Mouse (Mus musculus) limb, embryonic 13.5 days (tissue): ENCODE data around the gene Phf5a. TPM values are rescaled to one million over a fixed set of nuclear protein-coding genes. Genes with fewer than 3 reads are reported as not detected.

Experiments used
- ATAC-seq: fragments of 200-750 bp; cut with Nextera tagmentation; 2 replicates; pipeline ENCODE4 v1.8.0; 2017; ENCODE audit warnings: low read depth, moderate number of reproducible peaks, moderate TSS enrichment; ENCODE audit not compliant: low FRiP score
- H3K27ac ChIP-seq: fragments of 300-500 bp; sonication (generic); 2 replicates; pipeline ENCODE4 v1.5.1; 2015; ENCODE audit warnings: inconsistent platforms, mild to moderate bottlenecking, moderate library complexity
- H3K27me3 ChIP-seq: fragments of 300-500 bp; sonication (generic); 2 replicates; pipeline ENCODE4 v1.6.1; 2015; ENCODE audit warnings: mild to moderate bottlenecking, inconsistent platforms
- H3K36me3 ChIP-seq: fragments of 300-500 bp; sonication (generic); 2 replicates; pipeline ENCODE4 v1.6.1; 2015; ENCODE audit warnings: inconsistent platforms, mild to moderate bottlenecking, moderate library complexity
- H3K4me1 ChIP-seq: fragments of 300-500 bp; sonication (generic); 2 replicates; pipeline ENCODE4 v1.6.1; 2015; ENCODE audit warnings: inconsistent platforms
- H3K4me2 ChIP-seq: fragments of 300-500 bp; sonication (generic); replicated peaks from 2 replicates; pipeline ENCODE4 v1.6.1; 2015; ENCODE audit warnings: inconsistent platforms, mild to moderate bottlenecking, moderate library complexity
- H3K4me3 ChIP-seq: fragments of 300-500 bp; sonication (generic); 2 replicates; pipeline ENCODE4 v1.5.1; 2015; ENCODE audit warnings: moderate library complexity, mild to moderate bottlenecking, inconsistent platforms
- H3K9ac ChIP-seq: fragments of 300-500 bp; sonication (generic); 2 replicates; pipeline ENCODE4 v1.6.1; 2015; ENCODE audit warnings: mild to moderate bottlenecking, inconsistent platforms
- H3K9me3 ChIP-seq: fragments of 300-500 bp; sonication (generic); 2 replicates; pipeline ENCODE4 v1.6.1; 2016; ENCODE audit warnings: inconsistent platforms
- WGBS: fragments of 180-500 bp; shearing (Covaris S2); methylation state at CpG from one replicate; pipeline ENCODE4 v1.1.7; 2015; 5-methylcytosine and 5-hydroxymethylcytosine counted together
- polyA plus RNA-seq: library from polyadenylated mRNA; unstranded; fragments of >200 nt; fragmentation: Nextera tagmentation; extraction: Ambion mirVana; gene quantifications from 2 replicates; pipeline ENCODE4 v1.2.1, GENCODE M21; 2015

Phf5a gene
- polyA plus RNA-seq, 1 experiment from 2014 or later, result 151 TPM

GRCm38 (mm10) chr15:81898751-81899150 is 27.0 kb upstream of the Phf5a start:
- Histone ChIP-seq H3K27ac (no peak overlapping the region), H3K4me2 (no peak overlapping the region), H3K4me1 (no peaks in the 10 kb centered on the region), H3K9ac (no peak overlapping the region), H3K36me3 (peaks cover 93% of the 10 kb centered on the region), H3K9me3 (no peaks in the 10 kb centered on the region), H3K27me3 (no peaks in the 10 kb centered on the region), H3K4me3 (no peak overlapping the region)
- 86% methylated on average over 2 of the region's 2 CpGs for WGBS
- no peak for ATAC-seq

- Histone ChIP-seq H3K27me3 (no peaks in the 10 kb centered on the region), H3K4me2 (no peak overlapping the region), H3K27ac (no peak overlapping the region), H3K4me1 (no peaks in the 10 kb centered on the region), H3K9ac (no peak overlapping the region), H3K9me3 (no peaks in the 10 kb centered on the region), H3K36me3 (peaks cover 91% of the 10 kb centered on the region), H3K4me3 (no peak overlapping the region)
- 95% methylated on average over 5 of the region's 5 CpGs for WGBS
- no peak for ATAC-seq
Measured at GRCm38 (mm10) chr15:81897607-81898285, 26.0 kb upstream of the Phf5a start.

GRCm38 (mm10) chr15:81896407-81896806 is 24.7 kb upstream of the Phf5a start:
- no peak overlapping the region for H3K27ac ChIP-seq
- H3K9me3 ChIP-seq, result no peaks in the 10 kb centered on the region
- ATAC-seq, result no peak
- no peaks in the 10 kb centered on the region for H3K4me1 ChIP-seq
- H3K4me3 ChIP-seq, result no peak overlapping the region
- WGBS, result 93% methylated on average over 2 of the region's 2 CpGs
- no peak overlapping the region for H3K4me2 ChIP-seq
- no peaks in the 10 kb centered on the region for H3K27me3 ChIP-seq
- H3K36me3 ChIP-seq, result peaks cover 91% of the 10 kb centered on the region
- H3K9ac ChIP-seq, result no peak overlapping the region

- H3K9ac ChIP-seq, result no peak overlapping the region
- H3K9me3 ChIP-seq, result no peaks in the 10 kb centered on the region
- ATAC-seq, result no peak
- H3K4me2 ChIP-seq, result no peak overlapping the region
- H3K36me3 ChIP-seq, result peaks cover 94% of the 10 kb centered on the region
- no peak overlapping the region for H3K27ac ChIP-seq
- 81% methylated on average over 1 of the region's 1 CpGs for WGBS
- no peaks in the 10 kb centered on the region for H3K4me1 ChIP-seq
- no peaks in the 10 kb centered on the region for H3K27me3 ChIP-seq
- H3K4me3 ChIP-seq, result no peak overlapping the region
Measured at GRCm38 (mm10) chr15:81894002-81894401, 22.3 kb upstream of the Phf5a start.

- Histone ChIP-seq H3K4me3 (no peak overlapping the region), H3K27ac (no peak overlapping the region), H3K27me3 (no peaks in the 10 kb centered on the region), H3K4me1 (no peaks in the 10 kb centered on the region), H3K9me3 (no peaks in the 10 kb centered on the region), H3K36me3 (peaks cover 83% of the 10 kb centered on the region), H3K9ac (no peak overlapping the region), H3K4me2 (no peak overlapping the region)
- no peak for ATAC-seq
- WGBS, result 94% methylated on average over 8 of the region's 8 CpGs
Measured at GRCm38 (mm10) chr15:81891822-81892580, 20.3 kb upstream of the Phf5a start.

GRCm38 (mm10) chr15:81891140-81891802 is 19.6 kb upstream of the Phf5a start:
- Histone ChIP-seq H3K4me1 (no peaks in the 10 kb centered on the region), H3K9me3 (no peaks in the 10 kb centered on the region), H3K27me3 (no peaks in the 10 kb centered on the region), H3K27ac (no peak overlapping the region), H3K9ac (no peak overlapping the region), H3K4me3 (no peak overlapping the region), H3K36me3 (peaks cover 75% of the 10 kb centered on the region), H3K4me2 (no peak overlapping the region)
- WGBS, result 91% methylated on average over 7 of the region's 7 CpGs
- no peak for ATAC-seq

GRCm38 (mm10) chr15:81889175-81889574 is 17.5 kb upstream of the Phf5a start:
- Histone ChIP-seq H3K27ac (no peak overlapping the region), H3K9me3 (no peaks in the 10 kb centered on the region), H3K4me3 (no peak overlapping the region), H3K4me1 (no peaks in the 10 kb centered on the region), H3K4me2 (no peak overlapping the region), H3K27me3 (no peaks in the 10 kb centered on the region), H3K36me3 (peaks cover 63% of the 10 kb centered on the region), H3K9ac (no peak overlapping the region)
- 95% methylated on average over 7 of the region's 7 CpGs for WGBS
- ATAC-seq, result no peak

- H3K4me3 ChIP-seq, result no peak overlapping the region
- no peaks in the 10 kb centered on the region for H3K4me1 ChIP-seq
- no peak for ATAC-seq
- H3K9me3 ChIP-seq, result no peaks in the 10 kb centered on the region
- H3K36me3 ChIP-seq, result peaks cover 45% of the 10 kb centered on the region
- H3K4me2 ChIP-seq, result no peak overlapping the region
- H3K27me3 ChIP-seq, result no peaks in the 10 kb centered on the region
- 92% methylated on average over 6 of the region's 6 CpGs for WGBS
- H3K27ac ChIP-seq, result no peak overlapping the region
- H3K9ac ChIP-seq, result no peak overlapping the region
Measured at GRCm38 (mm10) chr15:81886795-81887550, 15.3 kb upstream of the Phf5a start.

- H3K27ac ChIP-seq, result no peak overlapping the region
- H3K4me2 ChIP-seq, result no peak overlapping the region
- H3K4me1 ChIP-seq, result no peaks in the 10 kb centered on the region
- peaks cover 30% of the 10 kb centered on the region for H3K36me3 ChIP-seq
- WGBS, result 88% methylated on average over 3 of the region's 3 CpGs
- H3K9ac ChIP-seq, result no peak overlapping the region
- no peak for ATAC-seq
- no peak overlapping the region for H3K4me3 ChIP-seq
- H3K9me3 ChIP-seq, result no peaks in the 10 kb centered on the region
- H3K27me3 ChIP-seq, result no peaks in the 10 kb centered on the region
Measured at GRCm38 (mm10) chr15:81885418-81885934, 13.8 kb upstream of the Phf5a start.

- H3K4me3 ChIP-seq, result no peak overlapping the region
- no peaks in the 10 kb centered on the region for H3K9me3 ChIP-seq
- WGBS, result 94% methylated on average over 3 of the region's 3 CpGs
- H3K27ac ChIP-seq, result no peak overlapping the region
- H3K4me1 ChIP-seq, result no peaks in the 10 kb centered on the region
- no peak overlapping the region for H3K9ac ChIP-seq
- no peaks in the 10 kb centered on the region for H3K27me3 ChIP-seq
- peaks cover 7% of the 10 kb centered on the region; the same call in 1 of the 2 replicates for H3K36me3 ChIP-seq
- ATAC-seq, result no peak
- no peak overlapping the region for H3K4me2 ChIP-seq
Measured at GRCm38 (mm10) chr15:81882348-81882747, 10.6 kb upstream of the Phf5a start.

- no peaks in the 10 kb centered on the region for H3K4me1 ChIP-seq
- no peak for ATAC-seq
- WGBS, result 79% methylated on average over 5 of the region's 5 CpGs
- H3K36me3 ChIP-seq, result peaks cover 7% of the 10 kb centered on the region; the same call in 1 of the 2 replicates
- H3K27ac ChIP-seq, result no peak overlapping the region
- H3K4me2 ChIP-seq, result no peak overlapping the region
- no peaks in the 10 kb centered on the region for H3K9me3 ChIP-seq
- no peak overlapping the region; the same call in 1 of the 2 replicates for H3K9ac ChIP-seq
- no peak overlapping the region for H3K4me3 ChIP-seq
- H3K27me3 ChIP-seq, result no peaks in the 10 kb centered on the region
Measured at GRCm38 (mm10) chr15:81879531-81880401, 8.1 kb upstream of the Phf5a start.
